Mouse (Mus musculus) thymus, postnatal 36 days (tissue): ENCODE results near the gene Gm11009.
"Not testable (repeated sequence)": the region's sequence is repeated elsewhere in the genome, so short reads cannot be mapped to it uniquely, and the experiment has no call there.

Experiments
- DNase-seq, 2 experiments: peaks; one replicate each; pipeline ENCODE4 v3.0.0; 2022; ENCODE audit warnings: mixed read lengths in 2 of 2

The Gm11009 gene

DNA sequence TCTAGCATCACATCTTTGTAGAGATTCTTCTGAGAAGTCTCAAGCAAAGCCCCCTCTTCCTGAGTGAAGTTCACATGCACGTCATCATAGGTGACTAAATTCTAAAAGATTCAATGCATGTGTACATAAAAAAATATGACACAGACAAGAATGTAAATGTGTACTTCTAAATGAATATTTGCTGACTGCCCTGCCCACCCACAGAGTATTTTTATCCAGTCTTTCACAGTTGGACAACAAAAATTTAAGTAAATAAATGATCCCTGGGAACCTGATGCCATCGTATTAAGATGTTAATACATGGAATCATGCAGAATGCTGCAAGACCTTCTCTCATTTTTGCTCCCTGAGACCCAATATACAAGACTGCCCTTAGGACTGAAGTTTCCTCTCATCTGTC is at the start of gene Gm11009:
Gene Gm11009 (minus strand): TSS at position 101 of the 400 bp plus-strand sequence.
- not testable (repeated sequence) for DNase-seq
